Mouse (Mus musculus) lung, postnatal 0 days (tissue): ENCODE data around the gene Hoxd4.

Experiments
- CTCF ChIP-seq: IDR thresholded peaks from 2 replicates; pipeline ENCODE4 v1.5.1; 2016; ENCODE audit warnings: antibody characterized with exemption, mild to moderate bottlenecking
- EP300 ChIP-seq: IDR thresholded peaks from 2 replicates; pipeline ENCODE4 v1.6.1; 2016; ENCODE audit warnings: antibody characterized with exemption, mild to moderate bottlenecking, control low read depth

GRCm38 (mm10) chr2:74671847-74672246, 39.9 kb upstream of the Hoxd4 start:
- TF ChIP-seq CTCF (no peak), EP300 (no peak)
